Mouse (Mus musculus) brain, embryonic 14.5 days (tissue): Measurements from ENCODE around the gene Ankrd12.
"Not testable (repeated sequence)": the region's sequence is repeated elsewhere in the genome, so short reads cannot be mapped to it uniquely, and the experiment has no call there.

Experiments used
- CTCF ChIP-seq: fragments of 200-500 bp; IDR thresholded peaks from 2 replicates; pipeline ENCODE4 v1.5.1; 2012; ENCODE audit warnings: inconsistent platforms, mild to moderate bottlenecking, moderate library complexity, borderline replicate concordance; ENCODE audit not compliant: insufficient read depth, insufficient read length; ENCODE audit errors: extremely low read depth
- POLR2A ChIP-seq: fragments of 200-500 bp; IDR thresholded peaks from 2 replicates; pipeline ENCODE4 v1.6.1; 2012; ENCODE audit warnings: mild to moderate bottlenecking, inconsistent platforms, borderline replicate concordance; ENCODE audit not compliant: poor library complexity, insufficient read depth, insufficient read length, severe bottlenecking; ENCODE audit errors: extremely low read depth

DNA sequence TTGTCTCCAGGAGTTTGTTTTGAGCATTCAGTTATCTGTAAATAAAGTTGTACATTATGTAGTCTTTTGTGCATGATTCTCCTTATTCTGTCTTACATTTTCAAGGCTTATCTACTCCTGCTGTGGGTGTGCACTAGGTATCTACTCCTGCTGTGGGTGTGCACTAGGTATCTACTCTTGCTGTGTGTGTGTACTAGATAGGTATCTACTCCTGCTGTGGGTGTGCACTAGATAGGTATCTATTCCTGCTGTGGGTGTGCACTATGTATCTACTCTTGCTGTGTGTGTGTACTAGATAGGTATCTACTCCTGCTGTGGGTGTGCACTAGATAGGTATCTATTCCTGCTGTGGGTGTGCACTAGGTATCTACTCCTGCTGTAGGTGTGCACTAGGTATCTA lies 100.2 kb downstream of the Ankrd12 start:
- not testable (repeated sequence) for TF ChIP-seq CTCF, POLR2A
